In genomic region chr11:62259214-62259613, GRCm38 (mm10) we compare ENCODE assay signal across 24 mouse cellular contexts. TPM values are rescaled to one million over a fixed set of nuclear protein-coding genes. Genes with fewer than 3 reads are reported as not detected.
DNase-seq lines count a peak whose midpoint lies in the region; ATAC-seq and TF ChIP-seq lines count a peak whose summit lies in the region.
"Had no signal": no experiment of that assay in that cellular context is flagged by ENCODE, and none has a peak within 500 bp of the region (broad histone marks: within the 10 kb centered on the region; RNA-seq: fewer than 3 reads in every experiment).

No protein-coding gene starts in this region.

- WGBS in forebrain, embryonic 12.5 days: 60% methylated on average over 5 of the region's 5 CpGs
- 55% methylated on average over 5 of the region's 5 CpGs for WGBS in forebrain, embryonic 16.5 days
- 32% methylated on average over 5 of the region's 5 CpGs for WGBS in limb, embryonic 14.5 days

- H3K9ac ChIP-seq in forebrain, embryonic 12.5 days: 0 out of 2 replicates have a peak overlapping the region, but pooled peaks have one; percentile 7
- no peak overlapping the region for H3K9ac ChIP-seq in forebrain, embryonic 16.5 days (replicated peaks; ENCODE audit: low read depth, low read length)
- 0 out of 2 replicates have a peak overlapping the region, but pooled peaks have one; percentile 28 for H3K9ac ChIP-seq in limb, embryonic 14.5 days (ENCODE audit: low read depth, low read length, severe bottlenecking)
- H3K9ac ChIP-seq: heart, embryonic 12.5 days; liver, embryonic 12.5 days; neural tube, embryonic 15.5 days had no signal

- no peaks in the 10 kb centered on the region for H3K9me3 ChIP-seq in forebrain, embryonic 12.5 days
- H3K9me3 ChIP-seq in forebrain, embryonic 16.5 days (ENCODE audit: control insufficient read depth, low read length): no peaks in the 10 kb centered on the region
- H3K9me3 ChIP-seq in limb, embryonic 14.5 days (ENCODE audit: control insufficient read depth, low read length): no peaks in the 10 kb centered on the region
- H3K9me3 ChIP-seq: heart, embryonic 12.5 days; liver, embryonic 12.5 days; neural tube, embryonic 15.5 days had no signal

- DNase-seq in layer of hippocampus, adult 2 months (ENCODE audit: low spot score in 2 of 2): no peak
- no peak for DNase-seq in layer of hippocampus, postnatal 25 days (ENCODE audit: extremely low spot score in 1 of 2, low spot score in 1 of 2)
- peak; percentile 47 for DNase-seq in Muller cell, postnatal 12 days (ENCODE audit: inconsistent ontology term)
- no peak for DNase-seq in limb, embryonic 14.5 days (ENCODE audit: low spot score)
- DNase-seq: adrenal gland, postnatal 36 days; cerebellum, adult 11-12 months; cerebellum, postnatal 10 days; gastrocnemius, postnatal 14 days; heart, adult 18-20 months; heart, postnatal 10 days; kidney, postnatal 4 days; layer of hippocampus, adult 9-11 months; lung, adult 18-20 months; lung, postnatal 14 days; thymus, adult 2 months; thymus, postnatal 4 days had no signal

- no peaks in the 10 kb centered on the region for H3K36me3 ChIP-seq in forebrain, embryonic 12.5 days (replicated peaks)
- H3K36me3 ChIP-seq in forebrain, embryonic 16.5 days (ENCODE audit: control insufficient read depth, insufficient read depth): no peaks in the 10 kb centered on the region
- H3K36me3 ChIP-seq in limb, embryonic 14.5 days (ENCODE audit: control insufficient read depth, insufficient read depth, low read length): no peaks in the 10 kb centered on the region
- H3K36me3 ChIP-seq: heart, embryonic 12.5 days; liver, embryonic 12.5 days; neural tube, embryonic 15.5 days had no signal

- no peak overlapping the region for H3K4me3 ChIP-seq in forebrain, embryonic 12.5 days (replicated peaks)
- H3K4me3 ChIP-seq in forebrain, embryonic 16.5 days (replicated peaks; ENCODE audit: low read length): no peak overlapping the region
- no peak overlapping the region for H3K4me3 ChIP-seq in layer of hippocampus, adult 2 months
- H3K4me3 ChIP-seq in limb, embryonic 14.5 days (replicated peaks; ENCODE audit: low read length): no peak overlapping the region
- H3K4me3 ChIP-seq: heart, embryonic 12.5 days; liver, embryonic 12.5 days; neural tube, embryonic 15.5 days had no signal

- H3K27ac ChIP-seq in forebrain, embryonic 12.5 days: no peak overlapping the region
- no peak overlapping the region for H3K27ac ChIP-seq in forebrain, embryonic 16.5 days (ENCODE audit: low read length)
- peak overlapping the region; percentile 70 for H3K27ac ChIP-seq in layer of hippocampus, adult 2 months
- H3K27ac ChIP-seq in limb, embryonic 14.5 days (replicated peaks; ENCODE audit: low read depth, low read length): no peak overlapping the region
- H3K27ac ChIP-seq: hindbrain, postnatal 0 days; liver, embryonic 12.5 days; neural tube, embryonic 15.5 days had no signal

- no peak overlapping the region for H3K4me2 ChIP-seq in forebrain, embryonic 12.5 days
- no peak overlapping the region for H3K4me2 ChIP-seq in forebrain, embryonic 16.5 days (ENCODE audit: low read length)
- no peak overlapping the region for H3K4me2 ChIP-seq in limb, embryonic 14.5 days (replicated peaks; ENCODE audit: low read depth, low read length, severe bottlenecking)
- H3K4me2 ChIP-seq: heart, embryonic 12.5 days; liver, embryonic 12.5 days; neural tube, embryonic 15.5 days had no signal

- H3K4me1 ChIP-seq in forebrain, embryonic 12.5 days: peaks cover 11% of the 10 kb centered on the region
- no peaks in the 10 kb centered on the region for H3K4me1 ChIP-seq in forebrain, embryonic 16.5 days (replicated peaks; ENCODE audit: control insufficient read depth, insufficient read depth, low read length)
- peaks cover 4% of the 10 kb centered on the region; the same call in 1 of the 2 replicates for H3K4me1 ChIP-seq in limb, embryonic 14.5 days (ENCODE audit: control insufficient read depth, insufficient read depth, low read length)
- H3K4me1 ChIP-seq: neural tube, embryonic 15.5 days had no signal

- TF ChIP-seq POLR2A in limb, embryonic 14.5 days (IDR thresholded peaks at IDR 0.05; ENCODE audit: borderline replicate concordance, extremely low read depth, insufficient read depth, insufficient read length): no peak

- TF ChIP-seq CTCF in layer of hippocampus, adult 2 months (conservative IDR thresholded peaks at IDR 0.05): no peak

- no peaks in the 10 kb centered on the region for H3K27me3 ChIP-seq in forebrain, embryonic 12.5 days
- H3K27me3 ChIP-seq in forebrain, embryonic 16.5 days (replicated peaks; ENCODE audit: control insufficient read depth, insufficient read depth, low read length): no peaks in the 10 kb centered on the region
- H3K27me3 ChIP-seq in limb, embryonic 14.5 days (ENCODE audit: control insufficient read depth, insufficient read depth, low read length): no peaks in the 10 kb centered on the region
- H3K27me3 ChIP-seq: neural tube, embryonic 15.5 days had no signal

- no peak for ATAC-seq in forebrain, embryonic 12.5 days (ENCODE audit: low FRiP score)
- ATAC-seq in forebrain, embryonic 16.5 days: no peak
- no peak for ATAC-seq in limb, embryonic 14.5 days (ENCODE audit: low FRiP score, low read depth)
- ATAC-seq in inflammation-experienced regulatory T-cells, adult 6 months: no peak
- ATAC-seq: hindbrain, postnatal 0 days; intestine, postnatal 0 days; liver, embryonic 12.5 days had no signal

RNA-seq across cellular contexts. Expression of gene Adora2b, which starts 10.4 kb away (rescaled TPM):
- polyA plus RNA-seq in forebrain, embryonic 12.5 days (2016; fragmentation: Nextera tagmentation; extraction: Ambion mirVana): 2.7 and 3.3 TPM in 2 replicates
- polyA plus RNA-seq in forebrain, embryonic 16.5 days (2015; fragmentation: Nextera tagmentation; extraction: Ambion mirVana): 2.4 and 3.0 TPM in 2 replicates
- 1 to 10 TPM; 6.5 to 7.1 TPM for total RNA-seq in layer of hippocampus, adult 2 months (2021)
- total RNA-seq in layer of hippocampus, postnatal 25 days (2021): 1 to 10 TPM; 8.1 to 8.7 TPM
- polyA plus RNA-seq in limb, embryonic 14.5 days (2012; rRNA removed): 9.1 and 9.9 TPM in 2 replicates
- polyA plus RNA-seq in limb, embryonic 14.5 days (2014; fragmentation: Nextera tagmentation; extraction: Ambion mirVana): 10.9 and 11.1 TPM in 2 replicates
- not detected for polyA plus RNA-seq in inflammation-experienced regulatory T-cells, adult 6 months (2017; shearing (Covaris generic))

RNA-seq across cellular contexts. Expression of gene Zswim7, which starts 22.0 kb away (rescaled TPM):
- polyA plus RNA-seq in forebrain, embryonic 12.5 days (2016; fragmentation: Nextera tagmentation; extraction: Ambion mirVana): 11.6 and 14.4 TPM in 2 replicates
- polyA plus RNA-seq in forebrain, embryonic 16.5 days (2015; fragmentation: Nextera tagmentation; extraction: Ambion mirVana): 10.9 and 11.2 TPM in 2 replicates
- 10 to 100 TPM; 12.1 to 13.1 TPM for total RNA-seq in layer of hippocampus, adult 2 months (2021)
- total RNA-seq in layer of hippocampus, postnatal 25 days (2021): 10 to 100 TPM; 14.2 to 16.0 TPM
- polyA plus RNA-seq in limb, embryonic 14.5 days (2012; rRNA removed): 17.8 and 19.2 TPM in 2 replicates
- 23.1 and 24.6 TPM in 2 replicates for polyA plus RNA-seq in limb, embryonic 14.5 days (2014; fragmentation: Nextera tagmentation; extraction: Ambion mirVana)
- 10 to 100 TPM in 1 of 3 experiments, 1 to 10 TPM in 2; 6.6 to 11.8 (median 7.7) TPM for polyA plus RNA-seq in inflammation-experienced regulatory T-cells, adult 6 months (2017; shearing (Covaris generic))

RNA-seq across cellular contexts. Expression of gene Ttc19, which starts 22.1 kb away (rescaled TPM):
- polyA plus RNA-seq in forebrain, embryonic 12.5 days (2016; fragmentation: Nextera tagmentation; extraction: Ambion mirVana): 23.6 and 28.1 TPM in 2 replicates
- polyA plus RNA-seq in forebrain, embryonic 16.5 days (2015; fragmentation: Nextera tagmentation; extraction: Ambion mirVana): 30.8 and 39.3 TPM in 2 replicates
- total RNA-seq in layer of hippocampus, adult 2 months (2021): 10 to 100 TPM; 87.3 to 91.7 TPM
- total RNA-seq in layer of hippocampus, postnatal 25 days (2021): 10 to 100 TPM; 76.6 to 86.4 TPM
- polyA plus RNA-seq in limb, embryonic 14.5 days (2012; rRNA removed): 16.7 and 17.2 TPM in 2 replicates
- 16.7 and 18.8 TPM in 2 replicates for polyA plus RNA-seq in limb, embryonic 14.5 days (2014; fragmentation: Nextera tagmentation; extraction: Ambion mirVana)
- polyA plus RNA-seq in inflammation-experienced regulatory T-cells, adult 6 months (2017; shearing (Covaris generic)): 10 to 100 TPM in 2 of 3 experiments, 1 to 10 TPM in 1; 9.2 to 11.0 (median 10.5) TPM
